Mouse (Mus musculus) heart, embryonic 16.5 days (tissue): ENCODE measurements at regions not wholly inside any gene's neighbourhood (a gene's known extent, or its start where the extent isn't known, plus 50 kb on each side); places are given as distances from the start of the nearest gene placed in this dataset.

ENCODE experiments used
- ATAC-seq: fragments of 200-750 bp; cut with Nextera tagmentation; replicated peaks from 2 replicates; pipeline ENCODE4 v1.8.0; 2017; ENCODE audit warnings: moderate number of reproducible peaks; ENCODE audit not compliant: insufficient read depth, low FRiP score; ENCODE audit errors: extremely low read depth
- H3K27ac ChIP-seq: fragments of 300-500 bp; sonication (generic); 2 replicates; pipeline ENCODE4 v1.5.1; 2014; ENCODE audit warnings: mild to moderate bottlenecking, low read length, control low read depth, moderate library complexity
- H3K27me3 ChIP-seq: fragments of 300-500 bp; sonication (generic); 2 replicates; pipeline ENCODE4 v1.6.1; 2014; ENCODE audit warnings: low read length, mixed read lengths; ENCODE audit not compliant: control insufficient read depth, insufficient read depth
- H3K36me3 ChIP-seq: fragments of 300-500 bp; sonication (generic); 2 replicates; pipeline ENCODE4 v1.6.1; 2014; ENCODE audit not compliant: control insufficient read depth, insufficient read depth
- H3K4me1 ChIP-seq: fragments of 300-500 bp; sonication (generic); 2 replicates; pipeline ENCODE4 v1.6.1; 2014; ENCODE audit warnings: low read length, mixed read lengths; ENCODE audit not compliant: control insufficient read depth, insufficient read depth
- H3K4me2 ChIP-seq: fragments of 300-500 bp; sonication (generic); 2 replicates; pipeline ENCODE4 v1.6.1; 2014; ENCODE audit warnings: low read depth, mild to moderate bottlenecking, control low read depth, low read length
- H3K4me3 ChIP-seq: fragments of 300-500 bp; sonication (generic); 2 replicates; pipeline ENCODE4 v1.5.1; 2014; ENCODE audit warnings: mild to moderate bottlenecking, control low read depth, low read length
- H3K9ac ChIP-seq: fragments of 300-500 bp; sonication (generic); 2 replicates; pipeline ENCODE4 v1.6.1; 2014; ENCODE audit warnings: low read length, control low read depth
- H3K9me3 ChIP-seq: fragments of 300-500 bp; sonication (generic); replicated peaks from 2 replicates; pipeline ENCODE4 v1.6.1; 2016; ENCODE audit warnings: low read length; ENCODE audit not compliant: control insufficient read depth
- WGBS: fragments of 180-500 bp; shearing (Covaris S2); extraction: QIAGEN DNeasy Blood & Tissue Kit; methylation state at CpG from one replicate; pipeline ENCODE4 v1.1.7; 2014; 5-methylcytosine and 5-hydroxymethylcytosine counted together

- peak overlapping the region; percentile 72 for H3K27ac ChIP-seq
- WGBS, result 89% methylated on average over 2 of the region's 2 CpGs
- H3K9me3 ChIP-seq, result no peaks in the 10 kb centered on the region
- H3K4me2 ChIP-seq, result no peak overlapping the region
- H3K9ac ChIP-seq, result peak overlapping the region; percentile 30; the same call in 1 of the 2 replicates
- no peak overlapping the region for H3K4me3 ChIP-seq
- H3K36me3 ChIP-seq, result no peaks in the 10 kb centered on the region
- peaks cover 50% of the 10 kb centered on the region for H3K4me1 ChIP-seq
- H3K27me3 ChIP-seq, result no peaks in the 10 kb centered on the region; the same call in 1 of the 2 replicates
- 0 out of 2 replicates have a peak, but pooled peaks have one; percentile 2 for ATAC-seq
These were observed 70.7 kb upstream of the Ptpn1 start for GRCm38 (mm10) chr2:167861178-167861520.

DNA sequence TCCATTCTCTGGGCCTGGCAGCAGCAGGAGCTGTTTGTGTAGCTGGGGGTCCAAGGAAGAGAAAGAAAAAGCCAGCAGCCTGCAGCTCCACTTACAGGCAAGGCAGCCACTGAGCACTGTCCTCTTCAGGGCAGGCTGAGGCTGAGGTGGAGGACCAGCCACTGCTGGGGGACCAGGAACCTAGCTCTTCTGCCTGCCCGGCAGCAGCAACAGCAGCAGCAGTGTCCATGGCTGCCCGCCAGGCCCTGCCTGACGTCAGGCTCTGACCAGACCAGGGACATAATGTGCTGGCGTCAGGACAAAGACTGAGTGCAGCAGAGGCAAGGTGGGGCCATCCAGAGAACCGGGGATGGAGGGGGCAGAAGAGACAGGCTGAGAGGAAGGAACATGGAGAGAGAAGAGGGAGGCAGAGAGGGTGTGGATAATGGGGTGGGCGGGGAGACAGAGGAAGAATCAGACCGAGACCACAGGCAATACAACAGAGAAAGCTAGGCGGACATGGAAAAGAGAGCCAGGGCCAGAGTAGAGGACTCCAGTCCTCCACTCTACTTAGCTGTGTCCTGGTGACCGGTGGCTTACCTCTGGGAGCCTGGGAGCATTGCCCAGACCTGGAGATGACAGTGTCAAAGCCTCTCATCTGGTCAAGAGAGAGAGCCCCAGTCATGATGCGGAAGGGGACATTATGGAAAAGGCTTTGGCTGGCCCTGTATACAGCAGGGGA lies 71.2 kb upstream of the Ptpn1 start:
- Histone ChIP-seq H3K4me2 (no peak overlapping the region), H3K4me1 (peaks cover 45% of the 10 kb centered on the region), H3K36me3 (no peaks in the 10 kb centered on the region), H3K9ac (peak overlapping the region; percentile 63), H3K27ac (peak overlapping the region; percentile 72), H3K9me3 (no peaks in the 10 kb centered on the region), H3K27me3 (no peaks in the 10 kb centered on the region; the same call in 1 of the 2 replicates), H3K4me3 (no peak overlapping the region)
- WGBS, result 34% methylated on average over 10 of the region's 10 CpGs
- ATAC-seq, result peak; percentile 80

GRCm38 (mm10) chr2:167859575-167859974 lies 72.3 kb upstream of the Ptpn1 start:
- Histone ChIP-seq H3K4me3 (no peak overlapping the region), H3K36me3 (no peaks in the 10 kb centered on the region), H3K27me3 (no peaks in the 10 kb centered on the region; the same call in 1 of the 2 replicates), H3K27ac (no peak overlapping the region), H3K9me3 (no peaks in the 10 kb centered on the region), H3K4me2 (no peak overlapping the region), H3K9ac (no peak overlapping the region), H3K4me1 (peaks cover 38% of the 10 kb centered on the region)
- no peak for ATAC-seq
- WGBS, result 34% methylated on average over 10 of the region's 10 CpGs

DNA sequence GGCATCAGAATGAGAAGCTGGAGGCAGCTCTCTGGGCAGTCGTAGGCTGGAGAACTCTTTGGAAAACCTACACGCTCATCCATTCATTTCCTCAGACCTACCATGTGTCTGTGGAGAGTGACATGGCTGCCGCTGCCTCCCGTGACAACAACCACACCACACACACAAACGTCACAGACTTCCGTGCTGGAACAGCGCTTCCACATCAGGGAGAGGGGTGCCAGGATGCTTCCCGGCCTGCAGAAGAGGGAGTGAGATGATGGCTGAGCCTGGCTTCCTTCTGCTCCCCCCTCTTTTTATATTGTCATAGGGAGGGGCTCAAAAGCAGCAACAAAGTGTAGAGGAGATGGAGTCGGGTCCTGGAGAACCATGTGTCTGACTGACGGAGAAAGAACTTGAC lies 73.5 kb upstream of the Ptpn1 start:
- Histone ChIP-seq H3K36me3 (no peaks in the 10 kb centered on the region), H3K9ac (no peak overlapping the region), H3K27ac (no peak overlapping the region), H3K4me1 (peaks cover 26% of the 10 kb centered on the region), H3K4me2 (no peak overlapping the region), H3K4me3 (no peak overlapping the region), H3K9me3 (no peaks in the 10 kb centered on the region), H3K27me3 (no peaks in the 10 kb centered on the region; the same call in 1 of the 2 replicates)
- WGBS, result 67% methylated on average over 10 of the region's 10 CpGs
- ATAC-seq, result no peak

DNA sequence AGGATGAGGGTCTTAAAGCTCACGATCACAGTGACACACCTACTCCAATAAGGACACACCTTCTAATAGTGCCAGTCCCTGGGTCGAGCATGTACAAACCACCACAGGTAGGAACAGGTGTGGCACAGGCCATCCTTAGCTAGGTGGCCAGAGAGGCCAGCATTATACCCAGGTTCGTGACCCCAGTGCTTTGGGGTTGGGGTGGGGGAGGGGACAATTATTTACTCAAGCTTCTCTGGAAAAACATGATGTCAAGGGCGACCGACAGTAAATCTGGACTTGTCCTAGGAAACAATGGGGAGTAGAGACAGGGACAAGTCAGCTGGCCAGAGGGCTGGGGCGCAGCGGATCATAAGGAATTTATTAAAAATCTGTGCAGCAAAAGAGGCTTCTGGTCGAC lies 73.9 kb upstream of the Ptpn1 start:
- WGBS, result 73% methylated on average over 8 of the region's 8 CpGs
- Histone ChIP-seq H3K4me2 (no peak overlapping the region), H3K4me1 (peaks cover 26% of the 10 kb centered on the region)

GRCm38 (mm10) chr2:167856920-167857475 lies 74.9 kb upstream of the Ptpn1 start:
- H3K4me1 ChIP-seq, result peaks cover 29% of the 10 kb centered on the region
- no peaks in the 10 kb centered on the region; the same call in 1 of the 2 replicates for H3K27me3 ChIP-seq
- no peak overlapping the region for H3K4me2 ChIP-seq
- H3K4me3 ChIP-seq, result no peak overlapping the region
- no peak overlapping the region for H3K27ac ChIP-seq
- no peak overlapping the region for H3K9ac ChIP-seq
- no peaks in the 10 kb centered on the region for H3K36me3 ChIP-seq
- no peak for ATAC-seq
- WGBS, result 66% methylated on average over 10 of the region's 10 CpGs
- no peaks in the 10 kb centered on the region for H3K9me3 ChIP-seq

More for the DNA sequence above, 73.9 kb upstream of the Ptpn1 start:
- no peaks in the 10 kb centered on the region for H3K36me3 ChIP-seq
- H3K4me3 ChIP-seq, result no peak overlapping the region
- no peak overlapping the region for H3K27ac ChIP-seq
- ATAC-seq, result no peak
- H3K9me3 ChIP-seq, result no peaks in the 10 kb centered on the region
- no peak overlapping the region for H3K9ac ChIP-seq
- H3K27me3 ChIP-seq, result no peaks in the 10 kb centered on the region; the same call in 1 of the 2 replicates

DNA sequence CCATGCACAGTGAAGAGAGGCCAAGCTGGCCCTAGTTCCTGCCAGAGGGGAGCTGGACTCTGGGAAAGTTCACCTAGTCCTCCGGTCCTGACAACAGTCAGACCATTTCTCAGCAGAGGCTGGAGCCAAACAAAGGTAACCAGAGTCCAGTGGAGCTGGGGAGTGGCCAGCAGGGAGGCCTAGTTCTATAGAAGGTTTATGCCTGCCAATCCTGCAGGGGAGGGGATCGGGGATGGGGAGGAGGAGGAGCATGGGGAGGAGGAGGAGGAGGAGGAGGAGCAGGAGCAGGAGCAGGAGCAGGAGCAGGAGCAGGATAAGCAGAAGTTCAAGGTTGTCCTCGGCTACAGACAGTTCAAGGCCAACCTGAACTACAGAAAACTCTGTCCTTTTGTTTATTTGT lies 75.8 kb upstream of the Ptpn1 start:
- Histone ChIP-seq H3K27me3 (no peaks in the 10 kb centered on the region; the same call in 1 of the 2 replicates), H3K4me3 (no peak overlapping the region), H3K36me3 (no peaks in the 10 kb centered on the region), H3K9ac (no peak overlapping the region), H3K9me3 (no peaks in the 10 kb centered on the region), H3K4me2 (no peak overlapping the region), H3K27ac (no peak overlapping the region), H3K4me1 (peaks cover 35% of the 10 kb centered on the region)
- no peak for ATAC-seq
- 74% methylated on average over 3 of the region's 3 CpGs for WGBS

GRCm38 (mm10) chr2:167854060-167854459 lies 77.8 kb upstream of the Ptpn1 start:
- Histone ChIP-seq H3K4me1 (peaks cover 28% of the 10 kb centered on the region), H3K36me3 (no peaks in the 10 kb centered on the region), H3K9ac (no peak overlapping the region), H3K9me3 (no peaks in the 10 kb centered on the region), H3K4me2 (no peak overlapping the region), H3K27ac (no peak overlapping the region), H3K27me3 (no peaks in the 10 kb centered on the region; the same call in 1 of the 2 replicates), H3K4me3 (no peak overlapping the region)
- no peak for ATAC-seq
- WGBS, result 75% methylated on average over 1 of the region's 1 CpGs

DNA sequence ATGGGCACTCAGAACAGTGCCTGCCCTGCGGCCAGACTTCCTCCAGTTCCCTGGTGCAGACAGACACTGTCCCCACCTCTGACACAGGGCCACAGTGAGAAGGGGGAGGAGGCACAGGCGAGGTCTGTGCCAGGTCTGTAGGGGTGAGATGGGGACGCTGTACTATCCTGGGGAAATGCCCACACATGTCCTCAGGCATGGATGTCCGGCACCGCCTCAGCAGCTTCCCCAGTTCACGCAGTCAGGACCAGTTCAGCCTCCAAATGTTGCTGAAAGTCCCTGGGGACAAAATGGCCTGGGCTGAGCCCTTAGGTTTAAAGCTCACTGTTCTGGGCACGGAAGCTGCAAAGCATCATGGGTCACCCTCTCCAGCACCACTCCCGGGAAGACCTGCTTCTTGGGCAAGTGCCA lies 78.4 kb upstream of the Ptpn1 start:
- Histone ChIP-seq H3K36me3 (no peaks in the 10 kb centered on the region), H3K27ac (no peak overlapping the region), H3K4me1 (peaks cover 31% of the 10 kb centered on the region), H3K4me3 (no peak overlapping the region), H3K27me3 (no peaks in the 10 kb centered on the region; the same call in 1 of the 2 replicates), H3K9ac (no peak overlapping the region), H3K9me3 (no peaks in the 10 kb centered on the region), H3K4me2 (no peak overlapping the region)
- WGBS, result 63% methylated on average over 8 of the region's 8 CpGs
- no peak for ATAC-seq
